ENCODE assay signal across 13 mouse cellular contexts in genomic region chr6:118327458-118327857, GRCm38 (mm10).
A peak's percentile ranks its signal among the peaks of the same experiment; 100 is the strongest.
DNase-seq lines count a peak whose midpoint lies in the region; ATAC-seq and TF ChIP-seq lines count a peak whose summit lies in the region.
"Had no signal": no experiment of that assay in that cellular context is flagged by ENCODE, and none has a peak within 500 bp of the region (broad histone marks: within the 10 kb centered on the region; RNA-seq: fewer than 3 reads in every experiment).

No protein-coding gene starts in this region.

- peak; percentile 57 for TF ChIP-seq CTCF in kidney, postnatal 0 days (IDR thresholded peaks at IDR 0.05; ENCODE audit: low read depth)
- TF ChIP-seq CTCF in E14TG2a.4 (conservative IDR thresholded peaks at IDR 0.05; ENCODE audit: low read length), result peak; percentile 87

- no peaks in the 10 kb centered on the region for H3K9me3 ChIP-seq in kidney, postnatal 0 days (replicated peaks; ENCODE audit: low read length)
- 0 out of 2 replicates have a peak, but pooled peaks cover 4% of the 10 kb centered on the region for H3K9me3 ChIP-seq in E14TG2a.4 (ENCODE audit: low read length)
- no peaks in the 10 kb centered on the region for H3K9me3 ChIP-seq in limb, embryonic 10.5 days (replicated peaks)
- no peaks in the 10 kb centered on the region for H3K9me3 ChIP-seq in midbrain, embryonic 15.5 days
- H3K9me3 ChIP-seq: embryonic facial prominence, embryonic 13.5 days; lung, embryonic 15.5 days had no signal

- no peak for DNase-seq in kidney, postnatal 0 days (ENCODE audit: low spot score)
- DNase-seq in kidney, postnatal 14 days, result no peak
- DNase-seq in NIH3T3 (ENCODE audit: low read depth), result peak; percentile 34
- peak; percentile 48 for DNase-seq in limb, embryonic 10.5 days (ENCODE audit: low spot score)
- DNase-seq in gastrocnemius, adult 8-10 months (ENCODE audit: low spot score in 2 of 2), result no peak
- DNase-seq in gastrocnemius, postnatal 36 days, result no peak
- DNase-seq: adrenal gland, postnatal 14 days; gastrocnemius, postnatal 10 days; spleen, adult 18-20 months had no signal

- H3K4me3 ChIP-seq in kidney, postnatal 0 days (replicated peaks; ENCODE audit: low read depth, low read length), result no peak overlapping the region
- no peak overlapping the region for H3K4me3 ChIP-seq in E14TG2a.4 (replicated peaks; ENCODE audit: low read length)
- H3K4me3 ChIP-seq in limb, embryonic 10.5 days, result no peak overlapping the region
- H3K4me3 ChIP-seq in midbrain, embryonic 15.5 days, result no peak overlapping the region
- H3K4me3 ChIP-seq: embryonic facial prominence, embryonic 13.5 days; lung, embryonic 15.5 days had no signal

- no peak overlapping the region for H3K27ac ChIP-seq in kidney, postnatal 0 days
- no peak overlapping the region for H3K27ac ChIP-seq in limb, embryonic 10.5 days
- no peak overlapping the region for H3K27ac ChIP-seq in midbrain, embryonic 15.5 days
- H3K27ac ChIP-seq: embryonic facial prominence, embryonic 13.5 days; lung, embryonic 15.5 days had no signal

- H3K27me3 ChIP-seq in kidney, postnatal 0 days (ENCODE audit: insufficient read depth, low read length), result no peaks in the 10 kb centered on the region
- peaks cover 4% of the 10 kb centered on the region; the same call in 1 of the 2 replicates for H3K27me3 ChIP-seq in E14TG2a.4 (ENCODE audit: insufficient read depth, low read length)
- H3K27me3 ChIP-seq in limb, embryonic 10.5 days (ENCODE audit: low read depth, poor library complexity, severe bottlenecking), result no peaks in the 10 kb centered on the region
- no peaks in the 10 kb centered on the region for H3K27me3 ChIP-seq in midbrain, embryonic 15.5 days (replicated peaks)
- H3K27me3 ChIP-seq: embryonic facial prominence, embryonic 13.5 days; lung, embryonic 15.5 days had no signal

- H3K4me2 ChIP-seq in kidney, postnatal 0 days (ENCODE audit: low read length), result no peak overlapping the region
- no peak overlapping the region for H3K4me2 ChIP-seq in midbrain, embryonic 15.5 days
- H3K4me2 ChIP-seq: embryonic facial prominence, embryonic 13.5 days; lung, embryonic 15.5 days had no signal

- WGBS in kidney, postnatal 0 days, result 82% methylated on average over 6 of the region's 6 CpGs
- 75% methylated on average over 6 of the region's 6 CpGs for WGBS in limb, embryonic 10.5 days
- WGBS in midbrain, embryonic 15.5 days, result 78% methylated on average over 6 of the region's 6 CpGs

- no peaks in the 10 kb centered on the region for H3K36me3 ChIP-seq in kidney, postnatal 0 days (ENCODE audit: insufficient read depth, low read length)
- no peaks in the 10 kb centered on the region for H3K36me3 ChIP-seq in E14TG2a.4 (ENCODE audit: insufficient read depth, low read length)
- no peaks in the 10 kb centered on the region for H3K36me3 ChIP-seq in limb, embryonic 10.5 days
- no peaks in the 10 kb centered on the region for H3K36me3 ChIP-seq in midbrain, embryonic 15.5 days (replicated peaks)
- H3K36me3 ChIP-seq: embryonic facial prominence, embryonic 13.5 days; lung, embryonic 15.5 days had no signal

- H3K4me1 ChIP-seq in kidney, postnatal 0 days (replicated peaks; ENCODE audit: insufficient read depth, low read length), result no peaks in the 10 kb centered on the region
- H3K4me1 ChIP-seq in E14TG2a.4 (replicated peaks; ENCODE audit: low read depth, low read length), result no peaks in the 10 kb centered on the region
- no peaks in the 10 kb centered on the region for H3K4me1 ChIP-seq in limb, embryonic 10.5 days
- no peaks in the 10 kb centered on the region for H3K4me1 ChIP-seq in midbrain, embryonic 15.5 days
- H3K4me1 ChIP-seq: embryonic facial prominence, embryonic 13.5 days; lung, embryonic 15.5 days had no signal

- intact Hi-C loops in gastrocnemius, postnatal 36 days (cut with DNase I), result no loop called here

- H3K9ac ChIP-seq in kidney, postnatal 0 days (ENCODE audit: low read depth, low read length), result no peak overlapping the region
- H3K9ac ChIP-seq in midbrain, embryonic 15.5 days, result no peak overlapping the region
- H3K9ac ChIP-seq: embryonic facial prominence, embryonic 13.5 days; lung, embryonic 15.5 days had no signal

- no peak for ATAC-seq in kidney, postnatal 0 days (replicated peaks; ENCODE audit: low FRiP score, low read depth)
- ATAC-seq in midbrain, embryonic 15.5 days (replicated peaks), result no peak

Comparison
In these comparisons a context has a peak if more than half of its experiments do, and no peak if none do; other contexts are left out.
1. DNase-seq: peak in NIH3T3 (single experiment) and limb, embryonic 10.5 days (single experiment); none in kidney, postnatal 0 days (single experiment), kidney, postnatal 14 days (single experiment), gastrocnemius, adult 8-10 months (0 of 2) and gastrocnemius, postnatal 36 days (0 of 2).